Mouse (Mus musculus) limb, embryonic 11.5 days (tissue): ENCODE data around the gene St6galnac4. TPM values are rescaled to one million over a fixed set of nuclear protein-coding genes. Genes with fewer than 3 reads are reported as not detected.

Source experiments
- ATAC-seq: fragments of 200-750 bp; cut with Nextera tagmentation; 2 replicates; pipeline ENCODE4 v1.8.0; 2017; ENCODE audit warnings: low read depth; ENCODE audit not compliant: insufficient number of reproducible peaks, low FRiP score, low TSS enrichment
- DNase-seq: peaks from one replicate; pipeline ENCODE4 v3.0.0-alpha.2; 2015; ENCODE audit warnings: low spot score
- H3K27ac ChIP-seq: fragments of 300-500 bp; sonication (generic); replicated peaks from 2 replicates; pipeline ENCODE4 v1.5.1; 2014; ENCODE audit warnings: low read depth, mild to moderate bottlenecking, low read length
- H3K27me3 ChIP-seq: fragments of 300-500 bp; sonication (generic); 2 replicates; pipeline ENCODE4 v1.6.1; 2014; ENCODE audit warnings: mild to moderate bottlenecking, low read length, mixed read lengths; ENCODE audit not compliant: control insufficient read depth, insufficient read depth
- H3K36me3 ChIP-seq: fragments of 300-500 bp; sonication (generic); 2 replicates; pipeline ENCODE4 v1.6.1; 2014; ENCODE audit warnings: mild to moderate bottlenecking, low read length, moderate library complexity, mixed read lengths; ENCODE audit not compliant: control insufficient read depth, insufficient read depth
- H3K4me1 ChIP-seq: fragments of 300-500 bp; sonication (generic); 2 replicates; pipeline ENCODE4 v1.6.1; 2014; ENCODE audit warnings: low read length, mixed read lengths; ENCODE audit not compliant: control insufficient read depth, insufficient read depth
- H3K4me2 ChIP-seq: fragments of 300-500 bp; sonication (generic); 2 replicates; pipeline ENCODE4 v1.6.1; 2014; ENCODE audit warnings: low read depth, mild to moderate bottlenecking, moderate library complexity; ENCODE audit not compliant: severe bottlenecking
- H3K4me3 ChIP-seq: fragments of 300-500 bp; sonication (generic); 2 replicates; pipeline ENCODE4 v1.5.1; 2014; ENCODE audit warnings: low read depth, low read length
- H3K9ac ChIP-seq: fragments of 300-500 bp; sonication (generic); 2 replicates; pipeline ENCODE4 v1.6.1; 2014; ENCODE audit warnings: mild to moderate bottlenecking, low read length
- H3K9me3 ChIP-seq: fragments of 300-500 bp; sonication (generic); 2 replicates; pipeline ENCODE4 v1.6.1; 2016; ENCODE audit warnings: low read length; ENCODE audit not compliant: control insufficient read depth
- WGBS: fragments of 180-500 bp; shearing (Covaris S2); extraction: QIAGEN DNeasy Blood & Tissue Kit; methylation state at CpG from one replicate; pipeline ENCODE4 v1.1.7; 2014; 5-methylcytosine and 5-hydroxymethylcytosine counted together
- polyA plus RNA-seq: library from polyadenylated mRNA; unstranded; fragments of >200 nt; fragmentation: Nextera tagmentation; extraction: Ambion mirVana; gene quantifications from 2 replicates; pipeline ENCODE4 v1.2.1, GENCODE M21; 2014

The St6galnac4 gene
- polyA plus RNA-seq, 1 experiment from 2014 or later = 21.2 TPM

GRCm38 (mm10) chr2:32574901-32575585 lies 11.9 kb upstream of the St6galnac4 start:
- ATAC-seq (no peak), DNase-seq (peak; percentile 76)
- whole genome bisulfite sequencing = 1% methylated on average over 26 of the region's 26 CpGs
- Histone ChIP-seq H3K36me3 (peaks cover 2% of the 10 kb centered on the region; the same call in 1 of the 2 replicates), H3K4me3 (peak overlapping the region; percentile 52), H3K4me1 (peaks cover 8% of the 10 kb centered on the region), H3K9me3 (no peaks in the 10 kb centered on the region), H3K27me3 (peaks cover 14% of the 10 kb centered on the region), H3K4me2 (peak overlapping the region; percentile 81), H3K9ac (peak overlapping the region; percentile 58), H3K27ac (no peak overlapping the region)

GRCm38 (mm10) chr2:32575586-32576160 lies 11.2 kb upstream of the St6galnac4 start, which contains the start of gene 9430097D07Rik:
Gene 9430097D07Rik (minus strand): TSS chr2:32575684.
- ATAC-seq (peak; percentile 36; the same call in 1 of the 2 replicates), DNase-seq (peak; percentile 78)
- WGBS = 8% methylated on average over 28 of the region's 28 CpGs
- Histone ChIP-seq H3K27ac (no peak within 1 kb of the TSS), H3K4me1 (peaks cover 8% of the 10 kb centered on the region), H3K4me3 (peak within 1 kb of the TSS; percentile 52), H3K9ac (peak within 1 kb of the TSS; percentile 58), H3K4me2 (peak within 1 kb of the TSS; percentile 81), H3K27me3 (peaks cover 14% of the 10 kb centered on the region), H3K9me3 (no peaks in the 10 kb centered on the region), H3K36me3 (peaks cover 2% of the 10 kb centered on the region; the same call in 1 of the 2 replicates)

DNA sequence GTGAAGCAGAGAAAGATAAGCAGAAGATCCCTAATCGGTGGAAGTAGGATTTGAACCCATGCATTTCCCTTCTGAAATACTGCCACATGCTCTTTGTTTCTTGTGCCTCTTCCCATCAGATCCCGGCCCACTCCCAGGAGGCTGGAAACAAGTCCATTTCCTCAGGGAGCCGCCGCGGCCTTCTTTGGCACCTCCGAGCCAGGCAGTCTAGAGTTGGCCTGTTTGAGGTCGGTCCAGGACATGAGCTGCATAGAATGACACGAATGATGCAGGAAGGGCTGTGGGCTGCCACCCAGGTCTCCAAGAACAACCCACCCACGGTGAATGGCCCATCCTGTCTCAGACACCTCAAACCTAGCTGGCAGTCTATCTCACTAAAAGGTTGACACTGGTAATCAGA lies 10.4 kb upstream of the St6galnac4 start:
- peaks cover 2% of the 10 kb centered on the region; the same call in 1 of the 2 replicates for H3K36me3 ChIP-seq
- H3K9me3 ChIP-seq = no peaks in the 10 kb centered on the region
- no peak for DNase-seq
- WGBS = 93% methylated on average over 9 of the region's 9 CpGs
- no peak overlapping the region for H3K9ac ChIP-seq
- H3K4me3 ChIP-seq = no peak overlapping the region
- H3K27ac ChIP-seq = no peak overlapping the region
- H3K4me1 ChIP-seq = peaks cover 5% of the 10 kb centered on the region
- ATAC-seq = no peak
- H3K4me2 ChIP-seq = no peak overlapping the region
- H3K27me3 ChIP-seq = peaks cover 14% of the 10 kb centered on the region

DNA sequence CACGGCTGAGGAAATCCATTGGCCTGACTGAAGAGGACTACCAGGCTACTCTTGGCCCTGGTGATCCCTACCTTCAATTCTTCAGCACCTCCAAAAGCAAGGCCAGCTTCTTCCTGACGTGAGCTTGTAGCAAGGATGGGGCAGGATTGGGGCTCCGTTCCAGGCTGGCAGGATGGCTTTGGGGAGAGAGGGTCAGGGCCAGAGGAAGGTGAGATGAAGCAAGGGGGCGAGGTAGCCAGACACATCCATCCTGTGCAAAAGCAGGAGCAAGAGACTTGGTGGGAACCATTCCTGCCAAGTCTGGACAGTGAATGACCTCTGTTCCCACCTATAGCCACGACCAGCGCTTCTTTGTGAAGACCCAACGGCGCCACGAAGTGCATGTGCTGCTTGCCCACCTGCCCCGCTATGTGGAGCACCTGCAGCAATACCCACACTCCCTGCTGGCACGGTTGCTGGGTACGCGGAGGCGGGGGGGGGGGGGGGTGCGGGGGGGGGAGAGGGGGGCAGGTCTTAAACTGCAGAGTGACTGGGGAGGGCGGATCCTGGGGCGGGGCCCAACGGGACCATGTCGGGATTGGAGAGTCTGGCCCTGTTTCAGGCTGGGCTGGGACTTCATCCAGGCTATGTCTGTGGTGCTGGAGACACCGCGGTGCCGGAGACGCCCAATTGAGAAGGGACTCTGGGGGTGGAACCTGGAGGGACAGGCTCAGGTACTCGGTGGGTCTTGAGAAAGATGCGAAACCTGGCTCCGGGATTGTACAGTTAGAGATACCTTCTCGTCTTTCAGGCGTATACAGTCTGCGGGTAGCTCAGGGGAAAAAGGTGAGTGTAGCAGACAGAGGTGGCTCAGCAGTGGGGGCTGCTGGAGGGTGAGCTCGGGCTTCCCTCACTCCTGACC lies 8.5 kb upstream of the St6galnac4 start:
- peaks cover 14% of the 10 kb centered on the region for H3K27me3 ChIP-seq
- ATAC-seq (no peak), DNase-seq (no peak)
- H3K4me3 ChIP-seq = no peak overlapping the region
- no peak overlapping the region for H3K9ac ChIP-seq
- no peaks in the 10 kb centered on the region for H3K36me3 ChIP-seq
- H3K4me1 ChIP-seq = 0 out of 2 replicates have a peak, but pooled peaks cover 4% of the 10 kb centered on the region
- no peaks in the 10 kb centered on the region for H3K9me3 ChIP-seq
- H3K4me2 ChIP-seq = no peak overlapping the region
- H3K27ac ChIP-seq = no peak overlapping the region
- WGBS = 38% methylated on average over 25 of the region's 30 CpGs

DNA sequence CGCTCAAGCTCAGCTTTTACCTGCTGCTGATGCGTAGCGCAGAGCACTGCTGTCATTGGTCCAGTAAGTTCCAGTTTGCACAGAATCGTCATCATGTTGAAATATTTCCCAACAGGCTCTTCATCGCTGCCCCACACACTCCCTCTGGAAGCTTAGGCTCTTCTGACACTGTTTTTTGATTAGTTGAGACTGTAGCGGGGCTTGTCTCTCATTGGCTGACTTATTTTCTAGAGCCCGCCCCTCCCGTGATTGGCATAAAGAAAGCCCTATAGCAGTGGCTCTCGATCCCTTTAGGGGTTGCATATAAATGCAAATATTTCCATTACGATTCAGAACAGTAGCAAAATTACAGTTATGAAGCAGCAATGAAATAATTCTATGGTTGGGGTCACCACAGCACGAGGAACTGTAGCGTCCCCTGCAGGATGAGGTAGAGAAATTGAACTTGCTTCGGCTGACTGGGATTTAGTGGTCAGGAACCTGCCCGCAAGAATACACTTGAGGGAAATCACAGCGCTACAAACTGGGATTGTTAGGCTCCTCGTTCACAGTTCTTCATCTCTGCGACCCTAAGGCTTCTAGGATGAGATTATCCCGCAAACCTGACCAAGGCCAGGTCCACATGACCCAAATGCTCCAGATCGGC lies 5.3 kb upstream of the St6galnac4 start:
- Histone ChIP-seq H3K36me3 (no peaks in the 10 kb centered on the region), H3K4me2 (no peak overlapping the region), H3K4me1 (0 out of 2 replicates have a peak, but pooled peaks cover 4% of the 10 kb centered on the region), H3K27ac (no peak overlapping the region), H3K9me3 (no peaks in the 10 kb centered on the region), H3K9ac (no peak overlapping the region), H3K4me3 (no peak overlapping the region), H3K27me3 (peaks cover 14% of the 10 kb centered on the region)
- ATAC-seq (no peak), DNase-seq (peak; percentile 62)
- WGBS = 37% methylated on average over 19 of the region's 19 CpGs

DNA sequence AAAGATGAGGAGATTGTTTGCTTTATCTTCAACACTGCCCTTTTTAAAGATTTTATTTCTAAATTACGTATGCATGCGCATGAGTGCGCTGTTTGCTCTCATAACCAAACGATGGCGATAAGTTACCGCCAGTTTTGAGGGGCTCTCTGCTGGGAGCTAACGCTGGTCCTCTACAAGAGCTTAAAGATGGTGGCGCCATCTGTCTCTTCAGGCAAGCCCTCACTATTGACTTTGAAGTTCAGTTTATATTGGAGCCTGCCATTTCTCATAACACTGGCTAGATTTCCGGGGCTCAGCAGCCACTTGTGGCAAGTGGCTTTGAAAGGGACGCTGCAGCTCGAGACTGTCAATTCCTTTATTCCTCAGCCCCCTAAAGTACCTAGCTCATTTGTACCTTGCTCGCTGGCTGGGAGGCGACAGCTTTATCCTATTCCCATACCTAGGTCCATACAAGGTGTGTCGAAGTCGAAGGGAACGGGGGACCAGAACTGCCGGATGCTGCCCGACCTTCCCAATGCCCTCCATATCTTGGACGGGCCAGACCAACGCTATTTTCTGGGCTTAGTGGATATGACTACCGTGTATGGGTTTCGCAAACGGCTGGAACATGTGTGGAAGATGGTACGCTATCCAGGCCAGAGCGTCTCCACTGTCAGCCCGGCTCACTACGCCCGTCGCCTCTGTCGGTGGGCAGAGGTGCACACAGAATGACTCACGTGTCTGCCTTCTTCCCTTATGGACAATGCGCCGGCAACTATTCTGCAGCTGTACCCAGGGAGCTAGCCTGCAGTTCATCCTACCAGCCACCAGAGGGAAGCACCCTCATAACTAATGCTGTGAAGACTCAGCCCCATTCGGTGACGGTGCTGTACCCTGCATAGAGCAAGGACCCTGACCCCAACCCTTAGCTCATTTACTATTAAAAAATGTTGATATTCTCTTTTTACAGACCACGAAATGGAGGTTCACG lies 3.8 kb upstream of the St6galnac4 start:
- H3K27me3 ChIP-seq = peaks cover 7% of the 10 kb centered on the region
- H3K27ac ChIP-seq = no peak overlapping the region
- peak; percentile 88 for DNase-seq
- H3K36me3 ChIP-seq = no peaks in the 10 kb centered on the region
- peak overlapping the region; percentile 51 for H3K4me2 ChIP-seq
- H3K9ac ChIP-seq = no peak overlapping the region
- H3K4me1 ChIP-seq = peaks cover 13% of the 10 kb centered on the region
- no peaks in the 10 kb centered on the region for H3K9me3 ChIP-seq
- ATAC-seq = peak; percentile 68
- 14% methylated on average over 37 of the region's 37 CpGs for WGBS
- H3K4me3 ChIP-seq = peak overlapping the region; percentile 9; the same call in 1 of the 2 replicates

DNA sequence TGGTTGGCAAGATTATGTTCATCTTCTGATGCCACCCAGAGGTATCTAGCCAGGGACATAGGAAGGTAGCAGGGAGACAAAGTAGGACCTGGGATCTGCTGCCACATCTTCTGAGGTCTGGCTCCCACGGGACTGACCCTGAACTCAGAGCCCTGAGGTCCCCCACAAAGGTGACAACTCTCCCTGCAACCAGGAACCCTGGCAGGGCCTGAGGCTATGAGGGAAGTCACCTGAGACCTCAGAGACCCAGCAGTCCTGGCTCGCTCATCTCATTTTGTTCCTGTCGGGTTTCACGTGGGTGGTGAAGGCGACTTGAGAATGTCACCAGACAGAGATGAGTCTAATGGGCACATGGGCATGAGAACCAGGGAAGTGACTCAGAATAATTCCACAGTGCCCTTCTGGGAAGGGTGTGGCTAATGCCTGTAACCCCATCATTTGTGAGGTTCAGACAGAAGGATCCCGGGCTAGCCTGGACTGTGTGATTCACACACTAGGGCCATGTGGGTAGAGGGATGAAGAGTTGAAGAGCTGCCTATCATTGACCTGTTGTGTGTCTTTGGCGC lies 1.7 kb upstream of the St6galnac4 start:
- H3K36me3 ChIP-seq = no peaks in the 10 kb centered on the region
- DNase-seq (no peak), ATAC-seq (no peak)
- no peaks in the 10 kb centered on the region for H3K9me3 ChIP-seq
- peaks cover 13% of the 10 kb centered on the region for H3K4me1 ChIP-seq
- H3K4me3 ChIP-seq = no peak overlapping the region
- no peak overlapping the region for H3K27ac ChIP-seq
- H3K9ac ChIP-seq = no peak overlapping the region
- no peak overlapping the region for H3K4me2 ChIP-seq
- no peaks in the 10 kb centered on the region for H3K27me3 ChIP-seq
- 86% methylated on average over 7 of the region's 7 CpGs for WGBS
